Mouse (Mus musculus) forebrain, embryonic 11.5 days (tissue): ENCODE results near the gene Bri3. TPM values are rescaled to one million over a fixed set of nuclear protein-coding genes. Genes with fewer than 3 reads are reported as not detected.

Experiments
- ATAC-seq: fragments of 200-750 bp; cut with Nextera tagmentation; replicated peaks from 2 replicates; pipeline ENCODE4 v1.8.0; 2017; ENCODE audit warnings: moderate TSS enrichment; ENCODE audit not compliant: low FRiP score
- DNase-seq: peaks from one replicate; pipeline ENCODE4 v3.0.0-alpha.2; 2017; ENCODE audit warnings: low spot score
- H3K27ac ChIP-seq: fragments of 300-500 bp; sonication (generic); 2 replicates; pipeline ENCODE4 v1.5.1; 2014; ENCODE audit warnings: low read depth, low read length
- H3K27me3 ChIP-seq: fragments of 300-500 bp; sonication (generic); 2 replicates; pipeline ENCODE4 v1.6.1; 2014; ENCODE audit warnings: mild to moderate bottlenecking, low read length, mixed read lengths; ENCODE audit not compliant: control insufficient read depth, insufficient read depth
- H3K36me3 ChIP-seq: fragments of 300-500 bp; sonication (generic); 2 replicates; pipeline ENCODE4 v1.6.1; 2014; ENCODE audit warnings: mild to moderate bottlenecking, low read length, moderate library complexity, mixed read lengths; ENCODE audit not compliant: control insufficient read depth, insufficient read depth
- H3K4me1 ChIP-seq: fragments of 300-500 bp; sonication (generic); replicated peaks from 2 replicates; pipeline ENCODE4 v1.6.1; 2014; ENCODE audit warnings: low read length, mixed read lengths; ENCODE audit not compliant: control insufficient read depth, insufficient read depth
- H3K4me2 ChIP-seq: fragments of 300-500 bp; sonication (generic); 2 replicates; pipeline ENCODE4 v1.6.1; 2014; ENCODE audit warnings: low read depth, mild to moderate bottlenecking, low read length, moderate library complexity, mixed read lengths; ENCODE audit not compliant: severe bottlenecking
- H3K4me3 ChIP-seq: fragments of 300-500 bp; sonication (generic); 2 replicates; pipeline ENCODE4 v1.5.1; 2014; ENCODE audit warnings: low read depth, low read length
- H3K9ac ChIP-seq: fragments of 300-500 bp; sonication (generic); 2 replicates; pipeline ENCODE4 v1.6.1; 2014; ENCODE audit warnings: low read length
- H3K9me3 ChIP-seq: fragments of 300-500 bp; sonication (generic); 2 replicates; pipeline ENCODE4 v1.6.1; 2016; ENCODE audit warnings: low read length, mixed read lengths; ENCODE audit not compliant: control insufficient read depth
- WGBS: fragments of 180-500 bp; shearing (Covaris S2); extraction: QIAGEN DNeasy Blood & Tissue Kit; methylation state at CpG from one replicate; pipeline ENCODE4 v1.1.7; 2014; 5-methylcytosine and 5-hydroxymethylcytosine counted together
- polyA plus RNA-seq: library from polyadenylated mRNA; unstranded; fragments of >200 nt; fragmentation: Nextera tagmentation; extraction: Ambion mirVana; gene quantifications from 2 replicates; pipeline ENCODE4 v1.2.1, GENCODE M21; 2014

Bri3 gene
- polyA plus RNA-seq, 1 experiment from 2014 or later: 136 TPM

DNA sequence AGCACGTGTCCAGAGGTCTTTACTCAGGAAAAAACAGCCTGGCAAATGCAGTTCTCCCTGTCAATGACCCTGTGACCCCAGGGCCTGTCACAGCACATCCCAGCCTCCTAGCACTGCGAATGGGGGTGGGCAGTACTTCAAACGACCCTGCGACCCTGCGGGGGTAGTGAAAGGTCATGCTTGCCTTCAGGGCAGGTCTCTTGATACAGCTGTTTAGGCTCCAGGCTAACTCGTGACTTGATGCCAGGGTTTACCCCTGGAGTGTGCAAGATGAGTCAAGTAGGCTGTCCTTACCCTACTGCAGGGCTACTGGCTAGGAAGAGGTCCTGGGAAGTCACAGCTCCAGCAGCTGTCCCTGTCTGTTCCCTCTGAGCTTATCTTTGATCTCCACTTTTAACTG is 126.7 kb downstream of the Bri3 start:
- no peak for DNase-seq

GRCm38 (mm10) chr5:144372177-144372576 is 127.9 kb downstream of the Bri3 start:
- ATAC-seq: no peak
- Histone ChIP-seq H3K9me3 (no peaks in the 10 kb centered on the region), H3K9ac (no peak overlapping the region), H3K4me1 (no peaks in the 10 kb centered on the region), H3K4me2 (no peak overlapping the region), H3K27ac (no peak overlapping the region), H3K36me3 (no peaks in the 10 kb centered on the region), H3K27me3 (no peaks in the 10 kb centered on the region), H3K4me3 (no peak overlapping the region)
- WGBS: 76% methylated on average over 2 of the region's 2 CpGs
- DNase-seq: no peak

More for the DNA sequence above, 126.7 kb downstream of the Bri3 start:
- Histone ChIP-seq H3K36me3 (no peaks in the 10 kb centered on the region), H3K27ac (no peak overlapping the region), H3K4me2 (no peak overlapping the region), H3K4me1 (no peaks in the 10 kb centered on the region), H3K27me3 (no peaks in the 10 kb centered on the region), H3K4me3 (no peak overlapping the region), H3K9me3 (no peaks in the 10 kb centered on the region), H3K9ac (no peak overlapping the region)
- ATAC-seq: no peak
- WGBS: 5% methylated on average over 6 of the region's 6 CpGs

DNA sequence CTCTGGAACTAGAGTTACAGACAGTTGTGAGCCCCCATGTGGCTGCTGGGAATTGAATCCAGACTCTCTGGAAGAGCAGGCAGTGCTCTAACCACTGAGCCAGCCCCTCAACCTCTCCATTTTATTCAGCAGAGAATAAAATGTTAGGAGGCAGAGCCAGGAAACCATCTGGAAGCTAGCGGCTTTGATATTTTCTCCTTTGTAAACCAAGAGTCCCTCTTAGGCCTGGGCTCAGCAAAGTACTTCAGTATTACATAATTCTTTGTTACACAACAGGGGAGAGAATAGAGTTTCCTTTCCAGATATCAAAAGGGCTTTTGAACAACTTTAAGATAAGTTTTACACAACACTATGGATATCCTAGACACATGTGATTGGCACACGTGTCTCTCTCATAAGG is 128.6 kb downstream of the Bri3 start:
- no peak for ATAC-seq
- H3K4me2 ChIP-seq: no peak overlapping the region
- H3K9ac ChIP-seq: no peak overlapping the region
- H3K36me3 ChIP-seq: no peaks in the 10 kb centered on the region
- H3K27ac ChIP-seq: no peak overlapping the region
- no peaks in the 10 kb centered on the region for H3K4me1 ChIP-seq
- 91% methylated on average over 2 of the region's 2 CpGs for WGBS
- H3K9me3 ChIP-seq: no peaks in the 10 kb centered on the region
- DNase-seq: no peak
- no peak overlapping the region for H3K4me3 ChIP-seq
- no peaks in the 10 kb centered on the region for H3K27me3 ChIP-seq

DNA sequence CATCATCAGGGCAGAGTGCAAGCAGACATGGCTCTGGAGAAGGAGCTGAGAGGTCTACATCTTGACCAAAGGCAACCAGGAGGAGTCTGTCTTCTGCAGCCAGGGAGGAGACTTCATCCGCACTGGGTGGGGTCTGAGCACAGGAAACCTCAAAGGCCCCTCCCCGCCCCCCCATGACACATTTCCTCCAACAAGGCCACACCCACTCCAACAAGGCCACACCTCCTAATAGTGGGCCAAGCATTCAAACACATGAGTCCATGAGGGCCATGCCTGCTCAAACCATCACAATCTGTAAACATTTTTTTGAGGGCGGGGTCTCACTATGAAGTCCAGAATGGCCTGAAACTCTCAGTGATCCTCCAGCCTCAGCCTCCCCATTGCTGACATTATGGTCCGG is 135.2 kb downstream of the Bri3 start:
- Histone ChIP-seq H3K4me2 (no peak overlapping the region), H3K27ac (no peak overlapping the region), H3K4me1 (no peaks in the 10 kb centered on the region), H3K36me3 (no peaks in the 10 kb centered on the region), H3K9me3 (no peaks in the 10 kb centered on the region; the same call in 1 of the 2 replicates), H3K4me3 (no peak overlapping the region), H3K27me3 (no peaks in the 10 kb centered on the region), H3K9ac (no peak overlapping the region)
- no peak for ATAC-seq
- DNase-seq: no peak
- 97% methylated on average over 4 of the region's 4 CpGs for WGBS

DNA sequence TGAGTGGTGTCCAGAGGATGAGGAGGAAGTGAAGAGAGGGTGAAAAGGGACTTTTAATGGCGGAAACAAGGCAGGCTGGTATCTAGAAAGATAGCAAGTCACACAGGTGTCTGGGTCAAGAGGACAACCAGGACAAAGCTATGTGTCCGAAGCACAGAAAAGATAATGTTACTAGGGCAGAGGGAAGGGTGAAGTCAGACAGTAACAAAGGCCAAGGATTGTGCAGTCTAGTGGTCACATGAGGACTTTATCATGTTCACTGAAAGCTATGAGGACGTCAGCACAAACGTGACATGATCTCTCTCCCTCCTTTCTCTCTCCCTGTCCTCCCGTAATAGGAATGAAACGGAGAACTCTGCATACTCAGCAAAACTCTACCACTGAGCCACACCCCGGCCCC is 136.5 kb downstream of the Bri3 start:
- H3K9ac ChIP-seq: no peak overlapping the region
- H3K4me1 ChIP-seq: no peaks in the 10 kb centered on the region
- no peak overlapping the region for H3K4me2 ChIP-seq
- 88% methylated on average over 7 of the region's 7 CpGs for whole genome bisulfite sequencing
- H3K27ac ChIP-seq: no peak overlapping the region
- no peaks in the 10 kb centered on the region for H3K36me3 ChIP-seq
- no peak for DNase-seq
- ATAC-seq: no peak
- no peaks in the 10 kb centered on the region; the same call in 1 of the 2 replicates for H3K9me3 ChIP-seq
- H3K27me3 ChIP-seq: no peaks in the 10 kb centered on the region
- no peak overlapping the region for H3K4me3 ChIP-seq

DNA sequence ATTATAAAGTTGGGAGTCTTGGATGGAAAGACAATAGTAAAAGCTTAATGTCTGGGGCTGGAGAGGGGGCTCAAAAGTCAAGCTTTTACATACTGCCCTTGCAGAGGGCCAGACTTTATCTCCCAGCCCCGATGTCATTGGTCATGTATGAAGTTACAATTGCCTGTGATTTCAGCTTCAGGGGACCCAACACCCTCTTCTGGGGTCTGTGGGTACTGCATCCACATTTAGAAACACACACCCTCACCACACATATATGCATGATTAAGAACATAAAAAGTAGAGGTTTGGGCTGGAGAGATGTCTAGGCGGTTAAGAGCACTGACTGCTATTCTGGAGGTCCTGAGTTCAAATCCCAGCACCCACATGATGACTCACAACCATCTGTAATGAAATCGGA is 137.5 kb downstream of the Bri3 start:
- DNase-seq (no peak), ATAC-seq (no peak)
- Histone ChIP-seq H3K4me2 (no peak overlapping the region), H3K27me3 (no peaks in the 10 kb centered on the region), H3K4me3 (no peak overlapping the region), H3K9me3 (no peaks in the 10 kb centered on the region; the same call in 1 of the 2 replicates), H3K27ac (no peak overlapping the region), H3K36me3 (no peaks in the 10 kb centered on the region), H3K4me1 (no peaks in the 10 kb centered on the region), H3K9ac (no peak overlapping the region)
- 85% methylated on average over 3 of the region's 3 CpGs for WGBS

- WGBS: 64% methylated on average over 3 of the region's 3 CpGs
- no peak for DNase-seq
- H3K27me3 ChIP-seq: no peaks in the 10 kb centered on the region
Observed at GRCm38 (mm10) chr5:144383936-144384335, 139.7 kb downstream of the Bri3 start.

GRCm38 (mm10) chr5:144387851-144388250 is 143.6 kb downstream of the Bri3 start:
- no peaks in the 10 kb centered on the region for H3K4me1 ChIP-seq
- peak; percentile 73 for DNase-seq
- no peaks in the 10 kb centered on the region for H3K36me3 ChIP-seq
- WGBS: 11% methylated on average over 6 of the region's 6 CpGs
- no peak overlapping the region for H3K9ac ChIP-seq
- H3K27me3 ChIP-seq: no peaks in the 10 kb centered on the region
- H3K4me2 ChIP-seq: no peak overlapping the region
- no peak; the same call in 1 of the 2 replicates for ATAC-seq
- no peak overlapping the region for H3K27ac ChIP-seq
- H3K9me3 ChIP-seq: no peaks in the 10 kb centered on the region; the same call in 1 of the 2 replicates
- no peak overlapping the region for H3K4me3 ChIP-seq

More at GRCm38 (mm10) chr5:144383936-144384335, 139.7 kb downstream of the Bri3 start:
- H3K4me3 ChIP-seq: no peak overlapping the region
- no peaks in the 10 kb centered on the region for H3K36me3 ChIP-seq
- H3K27ac ChIP-seq: no peak overlapping the region
- no peaks in the 10 kb centered on the region for H3K4me1 ChIP-seq
- H3K9ac ChIP-seq: no peak overlapping the region
- no peak for ATAC-seq
- no peaks in the 10 kb centered on the region; the same call in 1 of the 2 replicates for H3K9me3 ChIP-seq
- no peak overlapping the region for H3K4me2 ChIP-seq

DNA sequence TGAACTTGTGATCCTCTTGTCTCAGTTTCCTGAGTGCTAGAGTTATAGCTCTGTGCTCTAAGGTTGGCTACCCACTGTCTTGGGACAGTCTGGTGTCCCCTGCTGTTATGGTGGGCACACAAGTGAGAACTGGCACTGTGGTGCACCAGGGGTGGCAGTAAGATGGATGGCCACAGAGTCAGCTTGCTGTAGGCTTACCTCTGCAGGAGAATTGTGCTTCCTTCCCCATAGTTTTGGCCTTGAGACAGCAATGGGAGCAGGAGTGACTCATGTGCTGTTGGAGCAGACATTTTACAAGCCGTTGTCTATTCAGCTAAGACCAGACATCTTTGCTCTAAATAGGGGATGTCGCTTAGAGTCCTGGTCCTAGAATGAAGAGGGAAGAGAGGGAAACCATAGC is 149.9 kb downstream of the Bri3 start:
- Histone ChIP-seq H3K9me3 (no peaks in the 10 kb centered on the region), H3K27ac (no peak overlapping the region), H3K36me3 (no peaks in the 10 kb centered on the region), H3K27me3 (no peaks in the 10 kb centered on the region), H3K4me3 (no peak overlapping the region), H3K4me1 (no peaks in the 10 kb centered on the region), H3K4me2 (no peak overlapping the region), H3K9ac (no peak overlapping the region)
- WGBS: 85% methylated on average over 2 of the region's 2 CpGs
- no peak for DNase-seq
- ATAC-seq: no peak
